Mouse (Mus musculus) MEL-GATA-1-ER (cell line): ENCODE results near the gene Prkch.

Experiments
- DNase-seq: peaks from one replicate; pipeline ENCODE4 v3.0.0-alpha.2; 2012; ENCODE audit warnings: low read depth; ENCODE audit errors: extremely low read depth

Gene Prkch

GRCm38 (mm10) chr12:73710846-73711245 lies 126.2 kb downstream of the Prkch start:
- DNase-seq = no peak

DNA sequence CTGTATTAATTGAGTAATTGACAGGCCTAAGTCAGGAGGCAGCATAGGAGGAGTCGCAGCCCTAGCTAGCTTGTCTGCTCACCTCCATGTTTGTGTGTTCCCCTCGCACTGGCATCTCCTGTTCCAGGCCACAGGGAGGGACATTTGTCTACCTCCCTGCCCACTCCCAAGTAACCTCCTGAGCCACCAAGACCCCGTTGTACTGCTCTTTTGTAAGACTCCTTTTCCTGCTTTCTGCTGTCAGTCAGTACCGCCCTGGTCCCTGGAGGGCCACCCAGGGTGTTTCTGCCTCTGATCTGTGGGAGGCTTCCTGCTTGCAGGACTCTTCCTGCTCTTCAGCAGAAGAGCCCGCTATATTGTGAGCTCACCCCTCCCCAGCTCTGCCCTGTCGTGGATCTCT lies 127.5 kb downstream of the Prkch start:
- DNase-seq = no peak

DNA sequence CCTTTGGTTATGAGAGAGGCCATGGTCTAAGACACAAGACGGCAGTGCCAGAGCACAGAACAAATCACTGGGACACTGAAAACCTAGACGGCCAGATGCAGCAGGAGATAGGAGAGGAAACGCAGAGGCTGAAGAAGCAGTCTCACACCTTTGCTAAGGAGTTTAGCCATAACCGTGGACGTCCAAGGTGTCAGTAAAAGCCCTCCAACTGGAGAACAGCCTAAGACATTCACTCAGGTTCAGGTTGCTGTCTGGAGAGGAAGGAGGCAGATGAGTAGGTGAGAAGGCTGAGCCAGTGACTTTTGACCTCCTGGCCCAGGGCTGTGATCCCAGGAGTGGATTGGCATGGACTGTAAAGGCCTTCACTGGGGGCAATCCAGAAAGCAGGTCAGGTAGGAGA lies 130.0 kb downstream of the Prkch start:
- DNase-seq = no peak

DNA sequence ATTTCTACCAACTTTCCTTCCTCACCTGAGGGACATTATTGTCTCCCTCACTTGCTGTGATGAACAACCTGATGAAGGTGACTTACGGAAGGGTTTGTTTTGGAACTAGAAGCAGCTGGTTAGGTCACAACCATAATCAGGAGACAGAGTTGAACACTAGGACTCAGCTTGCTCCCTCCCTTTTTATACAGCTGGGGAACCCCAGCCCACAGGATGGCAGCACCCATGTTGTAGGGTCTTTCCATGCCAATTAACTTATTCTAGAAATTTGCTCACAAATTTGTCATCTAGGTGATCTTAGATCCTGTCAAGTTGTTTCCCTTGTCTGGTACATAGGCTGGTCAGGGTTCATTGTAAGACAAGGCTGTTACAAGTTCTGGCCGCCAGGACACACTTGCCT lies 130.7 kb downstream of the Prkch start:
- DNase-seq = no peak

- no peak for DNase-seq
Measured at GRCm38 (mm10) chr12:73715954-73716731, 131.5 kb downstream of the Prkch start.

DNA sequence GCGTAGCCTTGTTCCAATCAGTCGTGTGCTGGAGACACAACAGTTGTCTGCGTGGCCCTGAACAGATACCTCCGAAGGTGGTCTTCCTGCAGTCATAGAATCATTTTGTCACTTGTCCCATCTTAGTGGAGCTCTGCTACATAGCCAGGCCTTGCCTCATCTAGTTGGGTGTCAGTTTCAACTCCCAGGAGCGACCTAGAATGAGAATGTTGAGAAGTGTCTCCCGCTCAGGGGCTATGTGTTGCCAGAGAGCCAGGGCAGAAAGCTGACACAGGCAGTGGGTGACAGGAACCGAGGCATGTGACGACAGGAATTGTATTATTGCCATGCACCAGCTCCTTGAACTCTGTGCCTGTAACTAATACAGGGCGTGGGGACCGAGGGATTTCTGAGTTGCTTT lies 133.4 kb downstream of the Prkch start:
- DNase-seq = no peak

DNA sequence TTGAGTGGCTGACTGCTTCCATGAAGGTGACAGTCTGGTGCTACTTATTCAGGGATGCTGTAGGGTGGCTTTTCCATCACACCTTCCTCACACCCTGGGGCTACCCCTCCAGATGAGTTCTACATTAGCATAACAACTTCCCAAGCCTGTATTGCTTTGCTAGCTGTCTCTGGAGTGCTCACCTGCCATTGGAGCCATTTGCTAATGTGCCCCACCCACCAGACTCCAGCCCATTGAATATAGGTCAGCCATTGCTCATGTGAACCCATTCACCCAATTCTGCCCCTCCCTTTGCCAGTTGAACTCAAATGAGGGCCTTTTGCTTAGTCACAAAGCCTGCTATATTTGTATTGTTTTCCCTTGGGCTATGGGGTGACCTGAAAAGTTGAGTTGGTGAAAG lies 135.2 kb downstream of the Prkch start:
- no peak for DNase-seq

- DNase-seq = no peak
Measured at GRCm38 (mm10) chr12:73720466-73720865, 135.9 kb downstream of the Prkch start.

- no peak for DNase-seq
Measured at GRCm38 (mm10) chr12:73722060-73722459, 137.5 kb downstream of the Prkch start.

GRCm38 (mm10) chr12:73723067-73723466 lies 138.5 kb downstream of the Prkch start:
- DNase-seq = no peak

- DNase-seq = no peak
Measured at GRCm38 (mm10) chr12:73723887-73724286, 139.3 kb downstream of the Prkch start.

- no peak for DNase-seq
Measured at GRCm38 (mm10) chr12:73725825-73726604, 141.4 kb downstream of the Prkch start.

DNA sequence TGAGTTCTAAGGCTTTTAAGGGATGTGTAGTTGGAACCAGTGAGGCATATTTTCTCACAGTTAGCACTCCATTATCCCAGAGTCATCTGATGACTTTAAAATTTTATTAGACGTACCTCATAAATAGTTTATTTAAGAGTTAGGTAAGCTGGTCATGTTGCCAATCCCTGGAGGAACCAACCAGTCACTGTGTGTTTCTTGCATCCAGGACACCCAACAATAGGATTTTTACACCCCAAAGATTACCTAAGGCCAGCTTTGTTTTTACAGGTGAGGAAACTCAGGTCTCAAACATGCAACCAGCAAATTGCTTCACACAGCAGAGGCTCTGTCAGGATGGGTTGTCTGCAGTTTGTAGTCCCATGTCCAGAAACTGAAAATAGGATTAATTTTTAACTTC lies 142.4 kb downstream of the Prkch start:
- no peak for DNase-seq

DNA sequence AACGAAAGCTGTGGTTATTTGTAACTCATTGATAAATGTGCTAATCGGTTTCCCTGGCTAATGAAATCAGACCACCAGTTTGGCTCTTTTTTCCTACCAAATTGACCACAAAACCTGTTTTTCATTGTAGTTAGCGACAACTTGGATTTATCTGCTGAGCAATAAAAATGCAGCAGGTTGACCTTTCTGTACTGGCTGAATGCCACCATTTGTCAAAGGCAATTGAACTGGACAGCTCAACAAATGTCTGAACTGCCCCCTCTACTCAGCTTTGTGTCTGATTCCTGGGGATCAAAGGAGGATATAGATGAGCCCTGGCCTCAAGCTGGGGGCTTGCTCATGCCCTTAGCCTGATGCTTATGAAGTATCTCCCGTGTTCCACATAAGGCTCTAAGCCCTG lies 146.0 kb downstream of the Prkch start:
- no peak for DNase-seq

GRCm38 (mm10) chr12:73731093-73731492 lies 146.5 kb downstream of the Prkch start:
- no peak for DNase-seq

DNA sequence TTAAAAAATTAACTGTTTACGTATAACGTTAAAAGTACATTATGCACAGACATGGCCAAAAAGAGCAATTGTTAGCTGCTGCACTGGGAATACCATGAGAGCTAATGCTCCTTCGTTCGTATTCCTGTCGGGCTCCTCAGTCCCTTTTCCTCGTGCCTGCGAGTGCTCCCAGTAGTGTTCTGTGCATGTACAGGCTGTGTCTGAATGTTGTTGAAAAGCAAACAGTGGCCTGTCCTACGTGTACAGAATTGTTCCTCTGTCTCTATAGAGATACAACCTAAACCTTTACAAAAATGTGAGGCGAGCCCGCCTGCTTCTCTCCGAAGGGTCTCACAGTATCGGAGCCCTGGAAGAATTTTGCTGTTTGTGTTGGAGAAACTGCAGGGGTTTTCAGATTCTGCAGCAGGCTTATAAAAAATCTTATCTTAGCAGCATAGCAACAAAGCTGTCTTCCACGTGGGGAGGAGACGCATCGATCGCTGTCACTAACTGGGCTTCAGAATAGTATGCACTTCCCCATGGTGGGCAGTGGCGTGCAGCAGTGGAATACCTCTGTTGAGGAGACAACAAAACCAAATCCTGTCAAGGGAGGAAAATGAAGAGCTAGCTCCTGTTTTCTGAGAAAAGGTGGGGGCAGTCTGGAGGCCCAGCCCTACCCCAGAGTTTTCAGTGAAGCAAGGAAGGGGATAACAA lies 147.4 kb downstream of the Prkch start:
- no peak for DNase-seq

GRCm38 (mm10) chr12:73732862-73733261 lies 148.3 kb downstream of the Prkch start:
- DNase-seq = no peak

DNA sequence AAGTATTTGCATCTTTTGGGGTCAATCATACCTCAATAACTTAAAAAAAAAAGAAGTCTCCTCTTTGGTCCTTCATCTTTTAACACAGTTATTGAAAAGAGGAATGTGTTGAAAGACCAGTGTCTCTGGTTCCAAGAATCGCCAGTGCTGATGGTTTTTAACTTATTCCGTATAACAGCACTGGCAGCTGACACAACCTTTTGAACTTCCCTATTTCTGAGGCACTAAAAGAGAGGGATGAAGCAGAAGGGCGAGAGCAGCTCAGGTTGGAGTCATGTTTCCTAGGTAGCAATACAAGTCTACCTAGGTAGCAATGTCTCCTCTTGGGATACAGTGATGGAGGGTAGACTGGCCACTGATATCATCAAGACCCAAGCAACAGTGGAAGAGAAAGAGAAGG lies 152.3 kb downstream of the Prkch start:
- DNase-seq = no peak

GRCm38 (mm10) chr12:73739611-73740219 lies 155.1 kb downstream of the Prkch start:
- no peak for DNase-seq

GRCm38 (mm10) chr12:73742577-73742976 lies 158.0 kb downstream of the Prkch start:
- DNase-seq = no peak

GRCm38 (mm10) chr12:73743087-73743486 lies 158.5 kb downstream of the Prkch start:
- no peak for DNase-seq

DNA sequence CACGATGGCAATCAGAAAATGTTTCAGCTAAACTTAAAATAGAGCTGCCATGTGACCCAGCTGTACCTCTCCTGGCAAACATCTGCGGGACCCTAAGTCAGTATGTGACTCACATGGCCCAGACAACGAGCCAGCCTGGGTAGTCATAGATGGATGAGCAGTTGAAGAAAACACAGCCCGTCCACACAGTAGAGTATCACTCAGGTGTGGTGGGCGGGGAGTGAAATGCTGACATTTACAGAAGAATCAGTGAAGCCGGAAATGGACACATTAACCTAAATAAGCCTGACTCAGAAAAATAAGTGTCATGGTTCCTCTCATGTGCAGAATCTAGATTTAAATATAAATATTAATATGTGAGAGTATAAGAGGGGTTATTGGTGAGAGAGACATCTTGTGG lies 161.5 kb downstream of the Prkch start:
- no peak for DNase-seq
